Mouse (Mus musculus) embryonic fibroblast, embryonic 13.5 days (primary cell): ENCODE data around the gene Ppan. TPM values are rescaled to one million over a fixed set of nuclear protein-coding genes. Genes with fewer than 3 reads are reported as not detected.

Experiments
- H3K27ac ChIP-seq: 2 replicates; pipeline ENCODE4 v1.5.1; 2012; ENCODE audit warnings: low read length, control low read depth, inconsistent platforms; ENCODE audit not compliant: insufficient read depth
- H3K4me1 ChIP-seq: 2 replicates; pipeline ENCODE4 v1.6.1; 2011; ENCODE audit warnings: low read length; ENCODE audit not compliant: control insufficient read depth, insufficient read depth
- H3K4me3 ChIP-seq: 2 replicates; pipeline ENCODE4 v1.5.1; 2011; ENCODE audit warnings: mild to moderate bottlenecking, control low read depth, low read length; ENCODE audit not compliant: insufficient read depth
- CTCF ChIP-seq: IDR thresholded peaks from 2 replicates; pipeline ENCODE4 v1.5.1; 2011; ENCODE audit warnings: mild to moderate bottlenecking, control low read depth, low read length, moderate library complexity, borderline replicate concordance; ENCODE audit not compliant: insufficient read depth
- POLR2A ChIP-seq: IDR thresholded peaks from 2 replicates; pipeline ENCODE4 v1.6.1; 2011; ENCODE audit warnings: low read depth, mild to moderate bottlenecking, control low read depth, low read length, moderate library complexity
- polyA plus RNA-seq: library from polyadenylated mRNA; stranded (reverse); fragments of >200 nt; gene quantifications from 2 replicates; pipeline ENCODE4 v1.2.4, GENCODE M21; 2011; ENCODE audit warnings: low read depth; ENCODE audit not compliant: missing spikeins, insufficient read length

The Ppan gene
- polyA plus RNA-seq, 1 experiment: 34.5 TPM

DNA sequence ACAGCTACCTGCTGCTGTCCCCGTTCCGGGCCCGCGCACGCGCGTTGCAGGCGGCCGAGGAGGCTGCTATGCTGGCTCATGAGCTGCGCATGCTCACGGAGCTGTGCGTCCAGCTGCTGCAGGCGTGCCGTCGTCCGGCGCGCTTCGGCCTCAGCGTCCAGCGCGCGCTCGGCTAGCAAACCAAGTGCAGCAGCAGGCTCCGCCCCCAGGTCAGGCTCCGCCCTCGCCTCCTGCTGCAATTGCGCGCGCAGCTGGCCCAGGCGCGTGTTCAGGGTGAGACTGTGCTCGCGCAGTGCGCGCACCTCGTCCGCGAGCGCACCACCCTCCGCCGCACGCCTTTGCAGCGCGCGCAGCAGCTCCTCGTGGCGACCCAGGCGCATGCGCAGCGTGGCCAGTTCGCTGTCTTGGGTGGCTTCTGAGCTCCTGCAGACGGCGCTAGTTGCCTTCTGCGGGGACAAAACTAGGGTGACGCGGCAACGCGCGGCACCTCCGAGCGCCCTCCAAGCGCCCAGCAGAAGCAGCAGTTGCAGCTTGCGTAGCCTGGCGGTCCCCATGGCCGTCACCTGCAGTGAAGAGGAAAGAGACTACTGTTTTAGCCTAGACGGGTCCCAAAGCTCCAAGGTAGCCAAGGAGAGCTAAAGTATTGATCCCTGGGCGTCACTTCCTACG, 9.8 kb upstream of the Ppan start:
- Histone ChIP-seq H3K4me1 (peaks cover 2% of the 10 kb centered on the region; the same call in 1 of the 2 replicates), H3K27ac (peak overlapping the region; percentile 97), H3K4me3 (peak overlapping the region; percentile 29)
- TF ChIP-seq POLR2A (peak; percentile 88), CTCF (peak; percentile 75)

DNA sequence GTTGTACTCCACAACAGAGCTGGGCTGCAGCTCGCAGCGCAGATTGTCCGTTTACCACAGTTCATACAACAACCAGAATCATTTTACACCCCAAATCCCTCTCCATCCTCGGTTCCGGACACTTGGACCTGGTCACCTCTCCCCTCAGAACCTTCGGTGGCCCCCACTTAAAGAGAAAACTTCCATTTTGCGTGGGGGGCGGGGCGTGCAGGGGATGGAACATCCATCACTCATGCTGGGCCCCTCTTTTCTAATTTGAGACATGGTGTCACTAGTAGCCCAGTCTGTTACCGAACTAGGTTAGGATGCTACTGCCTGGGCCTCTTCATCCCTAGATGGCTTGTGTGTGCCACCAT, 9.3 kb upstream of the Ppan start:
- Histone ChIP-seq H3K4me3 (peak overlapping the region; percentile 29), H3K27ac (peak overlapping the region; percentile 60), H3K4me1 (peaks cover 2% of the 10 kb centered on the region; the same call in 1 of the 2 replicates)
- TF ChIP-seq POLR2A (no peak), CTCF (no peak)

DNA sequence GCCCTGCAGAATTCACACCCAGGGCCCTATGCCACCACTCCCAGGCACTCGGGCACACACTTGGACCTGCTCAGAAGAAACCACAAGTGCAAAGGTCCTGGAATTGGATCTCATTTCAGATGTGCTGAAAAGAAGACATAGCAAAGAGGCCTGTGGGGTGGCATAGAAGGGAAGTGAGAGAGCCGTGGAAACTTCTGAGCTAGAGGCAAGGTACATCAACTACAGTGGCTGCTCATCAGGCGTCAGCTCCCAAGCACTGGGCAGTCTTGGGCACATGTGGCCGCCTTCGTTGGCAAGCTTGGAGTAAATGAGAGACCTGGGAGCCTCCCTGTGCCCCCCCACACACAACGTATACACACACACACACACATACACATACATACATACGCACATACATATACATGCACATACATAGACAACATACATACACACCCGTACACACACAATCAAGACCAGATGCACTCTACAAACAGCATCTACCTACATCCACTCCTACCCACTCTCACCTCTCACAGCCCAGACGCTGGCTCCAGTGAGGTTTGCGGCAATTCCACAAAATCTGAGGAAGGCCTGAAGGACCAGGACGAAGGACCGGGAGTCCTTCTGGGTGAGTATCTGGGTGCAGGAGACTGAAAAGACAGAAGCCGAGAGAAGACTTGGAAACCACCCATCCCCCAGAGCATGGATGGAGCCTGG, 8.7 kb upstream of the Ppan start, which contains the start of gene Angptl6:
TSS of gene Angptl6 (minus strand) at position 631 of the 696 bp plus-strand sequence.
- H3K4me1 ChIP-seq: peaks cover 2% of the 10 kb centered on the region; the same call in 1 of the 2 replicates
- TF ChIP-seq CTCF (no peak), POLR2A (no peak; the same call in 1 of the 2 replicates)
- H3K27ac ChIP-seq: peak within 1 kb of the TSS; percentile 60
- H3K4me3 ChIP-seq: peak within 1 kb of the TSS; percentile 29

DNA sequence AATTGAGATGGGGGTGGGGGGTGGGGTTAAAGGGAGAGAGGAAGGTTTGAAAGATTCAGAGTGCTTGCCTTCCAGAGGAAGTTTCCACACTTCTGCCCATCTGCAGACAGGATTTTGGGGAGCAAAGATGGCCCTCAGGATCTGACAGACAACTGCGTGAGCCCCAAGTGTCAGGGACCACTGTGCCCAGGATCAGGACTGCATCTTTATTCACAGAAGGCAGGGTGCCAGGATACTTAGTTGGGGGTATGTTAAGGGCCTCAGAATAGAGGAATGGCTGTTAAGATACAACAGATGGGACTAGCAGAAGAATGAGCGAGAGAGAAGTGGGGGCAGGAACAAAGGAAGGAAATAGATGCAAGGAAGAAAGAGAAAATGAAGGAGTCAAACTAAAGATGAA, 1.4 kb upstream of the Ppan start:
- TF ChIP-seq POLR2A (no peak), CTCF (no peak)
- no peak overlapping the region for H3K27ac ChIP-seq
- no peak overlapping the region for H3K4me3 ChIP-seq
- peaks cover 10% of the 10 kb centered on the region for H3K4me1 ChIP-seq

DNA sequence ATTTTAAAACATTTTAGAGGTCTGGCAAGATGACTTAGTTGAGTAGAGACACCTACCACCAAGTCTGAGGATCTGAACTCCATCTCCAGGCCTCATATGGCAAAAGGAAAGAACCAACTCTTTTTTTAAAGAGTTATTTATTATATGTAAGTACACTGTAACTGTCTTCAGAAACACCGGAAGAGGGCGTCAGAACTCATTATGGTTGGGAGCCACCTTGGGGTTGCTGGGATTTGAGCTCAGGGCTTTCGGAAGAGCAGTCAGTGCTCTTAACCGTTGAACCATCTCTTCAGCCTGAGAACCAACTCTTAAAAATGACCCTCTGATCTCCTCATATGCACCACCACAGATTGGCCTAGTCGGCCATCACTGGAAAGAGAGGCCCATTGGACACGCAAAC, 784 bp upstream of the Ppan start:
- H3K4me3 ChIP-seq: no peak overlapping the region
- H3K27ac ChIP-seq: no peak overlapping the region
- TF ChIP-seq CTCF: no peak
- no peak for TF ChIP-seq POLR2A
- H3K4me1 ChIP-seq: peaks cover 10% of the 10 kb centered on the region

DNA sequence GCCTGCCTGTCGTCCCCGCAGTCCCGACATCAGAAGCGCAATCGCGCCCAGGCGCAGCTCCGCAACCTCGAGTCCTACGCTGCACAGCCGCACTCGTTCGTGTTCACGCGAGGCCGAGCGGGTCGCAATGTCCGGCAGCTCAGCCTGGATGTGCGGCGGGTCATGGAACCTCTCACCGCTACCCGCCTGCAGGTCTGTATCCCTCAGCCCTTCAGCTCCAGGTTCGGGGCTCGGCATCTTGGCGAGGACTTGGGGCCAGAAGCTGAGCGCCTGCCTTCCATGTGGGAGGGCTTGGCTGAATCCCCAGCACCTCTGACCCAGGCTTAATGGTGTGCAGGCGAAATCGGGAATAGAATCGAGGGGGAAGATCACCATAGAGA, 401 bp downstream of the Ppan start:
- TF ChIP-seq CTCF (no peak), POLR2A (no peak)
- Histone ChIP-seq H3K4me1 (peaks cover 10% of the 10 kb centered on the region), H3K27ac (0 out of 2 replicates have a peak overlapping the region, but pooled peaks have one; percentile 4), H3K4me3 (peak overlapping the region; percentile 87)

DNA sequence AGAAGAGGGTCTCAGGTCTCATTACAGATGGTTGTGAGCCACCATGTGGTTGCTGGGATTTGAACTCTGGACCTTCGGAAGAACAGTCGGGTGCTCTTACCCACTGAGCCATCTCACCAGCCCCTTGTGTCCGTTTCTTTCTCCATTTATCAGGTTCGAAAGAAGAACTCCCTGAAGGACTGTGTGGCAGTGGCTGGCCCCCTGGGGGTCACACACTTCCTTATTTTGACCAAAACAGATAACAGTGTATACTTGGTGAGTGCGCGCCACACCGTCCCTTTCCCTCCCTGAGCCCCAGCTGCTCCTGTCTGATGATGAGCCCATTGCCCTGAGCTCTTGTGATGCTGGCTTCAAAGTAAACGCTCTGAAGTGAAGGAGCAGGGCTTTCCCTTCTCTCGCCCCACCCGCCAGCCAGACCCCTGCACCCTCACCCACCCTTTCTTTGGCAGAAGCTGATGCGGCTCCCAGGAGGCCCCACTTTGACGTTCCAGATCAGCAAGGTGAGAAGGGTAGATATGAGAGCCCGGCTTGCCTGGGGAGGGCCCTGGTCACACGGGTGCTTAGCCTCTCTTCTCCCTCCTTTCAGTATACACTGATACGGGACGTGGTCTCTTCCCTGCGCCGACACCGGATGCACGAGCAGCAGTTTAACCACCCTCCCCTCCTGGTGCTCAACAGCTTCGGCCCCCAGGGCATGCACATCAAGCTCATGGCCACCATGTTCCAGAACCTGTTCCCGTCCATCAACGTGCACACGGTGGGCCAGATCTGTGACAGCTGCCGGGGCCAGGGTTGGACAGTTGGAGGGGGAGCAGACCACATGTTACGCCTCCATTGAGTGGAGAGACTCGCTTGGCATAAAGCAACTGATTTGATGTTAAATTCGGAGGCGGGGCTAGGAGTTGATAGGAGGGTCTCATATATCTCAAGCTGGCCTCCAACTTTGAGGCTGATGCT, 1.5 kb downstream of the Ppan start:
- H3K4me1 ChIP-seq: peaks cover 10% of the 10 kb centered on the region
- no peak for TF ChIP-seq CTCF
- TF ChIP-seq POLR2A: no peak
- H3K27ac ChIP-seq: no peak overlapping the region
- H3K4me3 ChIP-seq: peak overlapping the region; percentile 87

DNA sequence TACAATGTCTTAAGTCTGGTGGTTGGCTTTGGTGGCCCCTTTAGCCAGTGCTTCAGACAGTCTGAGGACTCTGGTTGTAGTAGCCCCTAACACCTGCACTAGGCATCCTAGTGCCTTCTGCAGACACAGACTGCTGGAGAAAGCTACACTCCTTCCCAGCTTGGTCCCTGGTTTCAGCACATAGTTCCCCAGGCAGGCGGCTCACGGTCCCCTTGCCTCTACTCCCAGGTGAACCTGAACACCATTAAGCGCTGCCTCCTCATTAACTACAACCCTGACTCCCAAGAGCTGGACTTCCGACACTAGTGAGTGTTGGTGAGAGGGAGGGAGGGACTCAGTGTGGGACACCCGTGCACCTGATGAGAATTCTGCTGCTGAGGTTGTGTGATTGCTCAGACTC, 2.4 kb downstream of the Ppan start:
- Histone ChIP-seq H3K27ac (no peak overlapping the region), H3K4me1 (peaks cover 10% of the 10 kb centered on the region), H3K4me3 (no peak overlapping the region)
- no peak for TF ChIP-seq POLR2A
- no peak for TF ChIP-seq CTCF

DNA sequence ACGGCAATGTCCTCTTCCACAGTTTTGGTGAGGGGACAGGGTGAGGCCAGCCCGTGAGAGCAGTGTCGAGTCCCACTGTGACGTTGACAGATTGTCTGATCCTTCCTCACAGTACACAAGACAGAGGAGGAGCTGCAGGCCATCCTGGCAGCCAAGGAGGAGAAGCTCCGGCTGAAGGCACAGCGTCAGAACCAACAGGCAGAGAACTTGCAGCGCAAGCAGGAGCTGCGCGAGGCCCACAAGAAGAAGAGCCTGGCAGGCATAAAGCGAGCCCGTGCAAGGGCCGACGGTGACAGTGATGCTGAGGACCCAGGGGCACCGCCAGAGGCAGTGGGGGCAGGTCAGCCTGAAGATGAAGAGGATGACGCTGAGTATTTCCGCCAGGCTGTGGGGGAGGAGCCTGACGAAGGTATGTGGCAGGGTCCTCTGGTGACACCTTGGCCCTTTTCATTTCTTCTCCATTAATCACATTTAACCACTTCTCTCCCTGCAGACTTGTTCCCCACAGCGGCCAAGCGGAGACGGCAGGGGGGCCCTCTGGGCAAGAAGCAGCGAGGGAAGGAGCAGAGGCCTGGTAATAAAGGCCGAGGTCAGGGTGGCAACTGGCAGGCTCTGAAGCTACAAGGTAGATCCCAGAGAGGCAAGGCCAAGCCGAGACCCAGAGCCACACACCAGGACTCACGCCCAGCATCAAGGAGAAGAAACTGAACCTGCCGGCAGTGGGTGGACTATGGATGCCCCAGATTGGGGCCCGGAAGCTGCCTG, 3.5 kb downstream of the Ppan start:
- no peak overlapping the region for H3K4me3 ChIP-seq
- no peak for TF ChIP-seq POLR2A
- TF ChIP-seq CTCF: no peak
- no peak overlapping the region for H3K27ac ChIP-seq
- peaks cover 10% of the 10 kb centered on the region for H3K4me1 ChIP-seq
